Comparison of ENCODE assay signal across 8 mouse cellular contexts in the genomic region with DNA sequence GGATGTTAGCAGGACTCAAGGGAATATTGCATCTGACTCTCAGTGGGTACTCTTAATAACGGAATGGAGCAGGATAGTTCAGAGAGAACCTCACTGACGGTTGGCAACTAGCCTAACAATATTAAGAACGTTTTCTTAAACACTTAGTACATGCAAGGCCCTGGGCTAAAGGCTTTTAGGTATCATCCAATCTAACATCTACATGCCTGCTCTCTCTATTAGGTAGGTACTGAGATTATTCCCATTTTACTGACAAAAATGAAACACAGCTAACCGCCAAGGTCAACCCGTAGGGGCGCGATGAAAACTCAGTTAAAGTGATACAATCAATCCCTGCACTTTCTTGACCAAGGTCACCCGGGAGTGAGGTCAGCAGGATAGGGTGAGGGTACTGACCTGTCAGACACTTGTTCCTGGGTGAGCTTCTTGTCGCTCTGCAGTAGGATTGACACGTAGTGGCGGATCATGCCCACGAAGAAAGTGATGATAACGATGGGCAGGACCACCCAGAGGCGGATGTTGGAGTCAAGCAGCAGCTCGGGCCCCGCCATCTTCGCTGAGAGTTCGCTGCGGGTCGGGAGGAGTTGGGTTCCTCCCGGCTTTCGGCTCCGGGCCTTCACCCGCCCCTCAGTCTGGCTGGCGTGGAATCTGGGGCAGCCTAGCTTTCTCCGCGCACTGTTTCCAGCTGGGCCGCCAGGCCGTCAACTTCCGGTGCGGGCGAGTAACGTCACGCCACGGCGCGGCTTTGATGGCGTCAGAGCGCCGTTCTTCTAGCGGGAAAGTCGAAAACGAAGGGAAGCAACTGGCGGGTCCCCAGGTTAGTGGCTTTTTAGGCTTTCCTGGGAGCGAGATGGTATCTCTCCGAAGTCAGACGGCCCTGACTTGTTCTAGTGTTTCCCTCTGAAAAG. TPM values are rescaled to one million over a fixed set of nuclear protein-coding genes. Genes with fewer than 3 reads are reported as not detected.
DNase-seq lines count a peak whose midpoint lies in the region; ATAC-seq and TF ChIP-seq lines count a peak whose summit lies in the region.

Emc3 (minus strand) TSS at position 721 of the 908 bp plus-strand sequence.
Fancd2 (plus strand) TSS at position 751 of the 908 bp plus-strand sequence.

- WGBS in forebrain, embryonic 14.5 days: under 1% methylated on average over 47 of the region's 47 CpGs
- 1% methylated on average over 47 of the region's 47 CpGs for WGBS in large intestine, adult 2 months
- under 1% methylated on average over 47 of the region's 47 CpGs for WGBS in liver, embryonic 16.5 days (ENCODE audit: insufficient replicate concordance)
- WGBS in neural tube, embryonic 12.5 days: 1% methylated on average over 47 of the region's 47 CpGs
- under 1% methylated on average over 47 of the region's 47 CpGs for WGBS in stomach, postnatal 0 days

- H3K4me1 ChIP-seq in forebrain, embryonic 14.5 days (ENCODE audit: control insufficient read depth, insufficient read depth, low read length): peaks cover 7% of the 10 kb centered on the region
- H3K4me1 ChIP-seq in liver, embryonic 16.5 days (ENCODE audit: control insufficient read depth, low read depth, low read length): peaks cover 19% of the 10 kb centered on the region
- H3K4me1 ChIP-seq in neural tube, embryonic 12.5 days: peaks cover 15% of the 10 kb centered on the region
- H3K4me1 ChIP-seq in stomach, postnatal 0 days (replicated peaks; ENCODE audit: control insufficient read depth, insufficient read depth): no peaks in the 10 kb centered on the region

- H3K9me3 ChIP-seq in forebrain, embryonic 14.5 days (replicated peaks; ENCODE audit: control insufficient read depth, low read length): no peaks in the 10 kb centered on the region
- H3K9me3 ChIP-seq in liver, embryonic 16.5 days (replicated peaks; ENCODE audit: control insufficient read depth, low read length): no peaks in the 10 kb centered on the region
- H3K9me3 ChIP-seq in neural tube, embryonic 12.5 days: no peaks in the 10 kb centered on the region
- no peaks in the 10 kb centered on the region for H3K9me3 ChIP-seq in stomach, postnatal 0 days (ENCODE audit: control insufficient read depth, low read length)

- peak; percentile 93 for DNase-seq in ES-CJ7 (ENCODE audit: low read depth, low spot score)
- DNase-seq in forebrain, embryonic 14.5 days (ENCODE audit: low spot score): peak; percentile 91
- peak; percentile 90 to 97 for DNase-seq in heart, postnatal 14 days
- peak; percentile 53 for DNase-seq in large intestine, adult 2 months (ENCODE audit: low read depth, low spot score)
- DNase-seq in stomach, postnatal 0 days (ENCODE audit: low spot score): peak; percentile 90

- TF ChIP-seq CTCF in stomach, postnatal 0 days (IDR thresholded peaks at IDR 0.05; ENCODE audit: low read depth): no peak

- intact Hi-C loops in heart, postnatal 14 days (cut with DNase I): loop anchor here (2.0 to 5.0 kb wide), 2 partner anchors 44 to 76 kb away; no protein-coding TSS in a partner anchor

- no peak for TF ChIP-seq EP300 in stomach, postnatal 0 days (optimal IDR thresholded peaks at IDR 0.05)

- peak within 1 kb of the TSS; percentile 83 for H3K4me2 ChIP-seq in forebrain, embryonic 14.5 days (ENCODE audit: low read length)
- H3K4me2 ChIP-seq in liver, embryonic 16.5 days (ENCODE audit: low read depth, low read length): peak within 1 kb of the TSS; percentile 79
- H3K4me2 ChIP-seq in neural tube, embryonic 12.5 days (replicated peaks): peak within 1 kb of the TSS; percentile 68
- peak within 1 kb of the TSS; percentile 63 for H3K4me2 ChIP-seq in stomach, postnatal 0 days (replicated peaks; ENCODE audit: low read depth)

- peak within 1 kb of the TSS; percentile 68; the same call in 1 of the 2 replicates for H3K27ac ChIP-seq in forebrain, embryonic 14.5 days (ENCODE audit: low read depth, low read length)
- peak within 1 kb of the TSS; percentile 58 for H3K27ac ChIP-seq in liver, embryonic 16.5 days (ENCODE audit: low read length)
- H3K27ac ChIP-seq in neural tube, embryonic 12.5 days: 0 out of 2 replicates have a peak within 1 kb of the TSS, but pooled peaks have one; percentile 37
- H3K27ac ChIP-seq in stomach, postnatal 0 days (replicated peaks): peak within 1 kb of the TSS; percentile 89

- peaks cover 9% of the 10 kb centered on the region; the same call in 1 of the 2 replicates for H3K36me3 ChIP-seq in forebrain, embryonic 14.5 days (ENCODE audit: control insufficient read depth, insufficient read depth, low read length)
- H3K36me3 ChIP-seq in liver, embryonic 16.5 days (ENCODE audit: control insufficient read depth, insufficient read depth): no peaks in the 10 kb centered on the region
- H3K36me3 ChIP-seq in neural tube, embryonic 12.5 days: 0 out of 2 replicates have a peak, but pooled peaks cover under 1% of the 10 kb centered on the region
- H3K36me3 ChIP-seq in stomach, postnatal 0 days (ENCODE audit: control insufficient read depth, insufficient read depth, low read length): no peaks in the 10 kb centered on the region

- H3K9ac ChIP-seq in forebrain, embryonic 14.5 days (ENCODE audit: low read length): peak within 1 kb of the TSS; percentile 88
- H3K9ac ChIP-seq in liver, embryonic 16.5 days (ENCODE audit: low read depth, low read length): peak within 1 kb of the TSS; percentile 85
- H3K9ac ChIP-seq in neural tube, embryonic 12.5 days: peak within 1 kb of the TSS; percentile 62
- H3K9ac ChIP-seq in stomach, postnatal 0 days (ENCODE audit: low read length): peak within 1 kb of the TSS; percentile 89

- peak; percentile 76; the same call in 1 of the 2 replicates for ATAC-seq in cerebellum, adult (ENCODE audit: insufficient number of reproducible peaks, low FRiP score, low TSS enrichment)
- ATAC-seq in forebrain, embryonic 14.5 days: peak; percentile 98
- peak; percentile 90 for ATAC-seq in liver, embryonic 16.5 days (ENCODE audit: low read depth)
- peak; percentile 89 for ATAC-seq in neural tube, embryonic 12.5 days (ENCODE audit: low FRiP score, low read depth)
- peak; percentile 93 for ATAC-seq in stomach, postnatal 0 days (ENCODE audit: low FRiP score, low TSS enrichment)

- peak within 1 kb of the TSS; percentile 77 for H3K4me3 ChIP-seq in forebrain, embryonic 14.5 days (ENCODE audit: low read depth, low read length)
- peak within 1 kb of the TSS; percentile 76 for H3K4me3 ChIP-seq in liver, embryonic 16.5 days (ENCODE audit: low read depth, low read length)
- H3K4me3 ChIP-seq in neural tube, embryonic 12.5 days: peak within 1 kb of the TSS; percentile 69
- H3K4me3 ChIP-seq in stomach, postnatal 0 days (ENCODE audit: low read depth, low read length): peak within 1 kb of the TSS; percentile 94

- no peaks in the 10 kb centered on the region for H3K27me3 ChIP-seq in forebrain, embryonic 14.5 days (replicated peaks; ENCODE audit: control insufficient read depth, insufficient read depth, low read length)
- no peaks in the 10 kb centered on the region for H3K27me3 ChIP-seq in liver, embryonic 16.5 days (ENCODE audit: control insufficient read depth, insufficient read depth, low read depth, low read length)
- H3K27me3 ChIP-seq in neural tube, embryonic 12.5 days (replicated peaks): no peaks in the 10 kb centered on the region
- no peaks in the 10 kb centered on the region for H3K27me3 ChIP-seq in stomach, postnatal 0 days (ENCODE audit: control insufficient read depth, insufficient read depth, low read length)

RNA-seq across cellular contexts. Expression of gene Emc3, which starts in this region (rescaled TPM):
- polyA plus RNA-seq in forebrain, embryonic 14.5 days (2014; fragmentation: Nextera tagmentation; extraction: Ambion mirVana): 101 and 108 TPM in 2 replicates
- total RNA-seq in heart, postnatal 14 days (2021): 10 to 100 TPM; 56.0 to 61.9 TPM
- polyA plus RNA-seq in large intestine, adult 2 months (2012; rRNA removed): 37.7 and 46.5 TPM in 2 replicates
- 40.6 and 42.0 TPM in 2 replicates for polyA plus RNA-seq in liver, embryonic 16.5 days (2015; fragmentation: Nextera tagmentation; extraction: Ambion mirVana)
- 90.2 and 91.2 TPM in 2 replicates for polyA plus RNA-seq in neural tube, embryonic 12.5 days (2016; fragmentation: Nextera tagmentation; extraction: Ambion mirVana)
- polyA plus RNA-seq in stomach, postnatal 0 days (2015; fragmentation: Nextera tagmentation; extraction: Ambion mirVana): 78.4 and 78.5 TPM in 2 replicates

RNA-seq across cellular contexts. Expression of gene Fancd2, which starts in this region (rescaled TPM):
- polyA plus RNA-seq in forebrain, embryonic 14.5 days (2014; fragmentation: Nextera tagmentation; extraction: Ambion mirVana): 4.3 and 5.8 TPM in 2 replicates
- 1 to 10 TPM; 1.2 TPM for total RNA-seq in heart, postnatal 14 days (2021)
- 2.2 and 4.2 TPM in 2 replicates for polyA plus RNA-seq in large intestine, adult 2 months (2012; rRNA removed)
- 6.8 and 7.3 TPM in 2 replicates for polyA plus RNA-seq in liver, embryonic 16.5 days (2015; fragmentation: Nextera tagmentation; extraction: Ambion mirVana)
- polyA plus RNA-seq in neural tube, embryonic 12.5 days (2016; fragmentation: Nextera tagmentation; extraction: Ambion mirVana): 8.3 and 8.4 TPM in 2 replicates
- 1.6 and 1.9 TPM in 2 replicates for polyA plus RNA-seq in stomach, postnatal 0 days (2015; fragmentation: Nextera tagmentation; extraction: Ambion mirVana)

Comparison
In these comparisons a context has a peak if more than half of its experiments do, and no peak if none do; other contexts are left out.
1. Peak in every context shown above with its lines: DNase-seq, ATAC-seq, H3K4me3 ChIP-seq and H3K27ac ChIP-seq.
2. H3K27ac ChIP-seq: peak in every context shown above with its lines; median percentile 89 in stomach, postnatal 0 days; 68 in forebrain, embryonic 14.5 days; 58 in liver, embryonic 16.5 days; 37 in neural tube, embryonic 12.5 days.